Mouse (Mus musculus) CD8-positive naive resting alpha-beta T cell, adult 2 months (primary cell): Measurements from ENCODE around the gene Olfr790.

Experiments used
- DNase-seq, 2 experiments: peaks; one replicate each; pipeline ENCODE4 v3.0.0; 2022; ENCODE audit warnings: low read depth in 2 of 2, low spot score in 2 of 2

Gene Olfr790

DNA sequence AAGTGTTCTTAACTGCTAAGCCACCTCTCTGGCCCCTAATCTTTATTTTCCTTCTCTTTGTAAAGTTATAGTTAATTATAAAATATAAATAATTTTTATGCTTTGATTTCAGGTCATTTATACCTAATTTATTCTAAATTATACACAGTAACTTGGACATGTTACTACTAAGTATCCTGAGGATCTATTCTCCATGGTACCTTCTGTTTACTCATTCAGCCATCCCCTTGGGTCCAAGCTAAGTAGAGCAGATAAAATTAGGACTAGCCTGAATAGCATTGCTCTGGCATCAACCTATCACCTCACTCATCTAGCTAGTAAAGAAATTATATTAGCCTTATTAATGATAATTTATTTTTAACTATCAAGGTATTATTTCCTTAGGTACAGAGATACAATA, at the start of gene Olfr790:
Gene Olfr790 (plus strand): TSS at position 301 of the 400 bp plus-strand sequence.
- DNase-seq, result no peak

- DNase-seq, result no peak
These were observed 36.7 kb upstream of the Olfr790 start, which contains the start of gene Olfr787 for GRCm38 (mm10) chr10:129461562-129461961. Olfr787 (plus strand) TSS chr10:129461862.

- no peak for DNase-seq
These were observed 27.6 kb upstream of the Olfr790 start, which contains the start of gene Olfr788 for GRCm38 (mm10) chr10:129470698-129471097. Olfr788 (plus strand) TSS chr10:129470998.

GRCm38 (mm10) chr10:129473256-129473655, 25.0 kb upstream of the Olfr790 start:
- no peak for DNase-seq

DNA sequence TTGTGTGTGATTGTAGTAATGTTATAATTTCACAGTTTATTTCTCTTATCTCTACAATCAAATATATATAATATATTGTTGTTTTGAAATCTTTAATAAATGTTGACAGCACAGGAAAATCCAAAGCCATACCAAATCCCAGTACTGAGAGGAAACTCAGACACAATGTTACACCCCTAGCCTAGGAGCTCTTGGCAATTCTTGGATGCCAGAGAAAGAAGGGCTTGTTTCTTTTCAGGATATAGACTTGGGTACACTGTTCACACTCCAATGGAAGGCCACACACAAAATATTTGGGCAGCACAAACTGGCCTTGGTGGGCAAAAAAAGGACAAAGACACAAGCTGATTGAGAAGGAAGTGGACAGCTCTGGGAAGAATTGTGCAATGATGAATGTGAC, 24.6 kb upstream of the Olfr790 start:
- no peak for DNase-seq

GRCm38 (mm10) chr10:129484452-129484851, 13.8 kb upstream of the Olfr790 start, which contains the start of gene Olfr789:
Olfr789 (plus strand) TSS chr10:129484752.
- no peak for DNase-seq

GRCm38 (mm10) chr10:129490101-129490500, 8.2 kb upstream of the Olfr790 start:
- no peak for DNase-seq

DNA sequence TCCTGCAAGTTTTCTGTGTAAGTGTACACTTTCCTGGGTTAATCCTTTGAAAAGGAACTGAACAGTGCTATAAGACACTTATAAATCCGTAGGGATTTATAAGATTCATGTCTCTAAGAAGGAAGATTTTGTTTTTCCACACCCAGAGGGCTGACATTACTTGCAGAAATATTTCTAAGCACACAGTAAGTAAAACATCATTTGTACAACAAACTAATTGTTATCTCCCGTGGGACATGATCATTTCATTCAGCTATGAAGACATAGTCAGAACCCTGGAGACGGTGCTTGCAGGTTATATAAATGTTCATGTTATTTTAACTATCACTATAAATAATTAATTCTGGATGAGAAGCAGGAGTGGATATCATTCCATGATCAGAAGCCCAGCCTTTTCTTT, 23.2 kb downstream of the Olfr790 start, which contains the start of gene Olfr791:
Gene Olfr791 (plus strand): TSS at position 301 of the 400 bp plus-strand sequence.
- DNase-seq, result no peak

GRCm38 (mm10) chr10:129538862-129539261, 40.6 kb downstream of the Olfr790 start, which contains the start of gene Olfr792:
Olfr792 (plus strand) TSS chr10:129539162.
- DNase-seq, result no peak

GRCm38 (mm10) chr10:129549354-129549753, 51.1 kb downstream of the Olfr790 start:
- DNase-seq, result no peak
